Mouse (Mus musculus) activated CD4-positive, CD25-positive, alpha-beta regulatory T cell, adult 4 months (primary cell): ENCODE measurements around the gene Bid. TPM values are rescaled to one million over a fixed set of nuclear protein-coding genes. Genes with fewer than 3 reads are reported as not detected.

Source experiments
- ATAC-seq: one replicate; pipeline ENCODE4 v1.8.0; 2017
- polyA plus RNA-seq, 2 experiments: library from polyadenylated mRNA; unstranded; fragments of 100-300 nt; shearing (Covaris generic); gene quantifications; one replicate each; pipeline ENCODE4 v1.2.1; 2017

The Bid gene
- 10 to 100 TPM; 43.2 to 44.9 TPM for polyA plus RNA-seq

GRCm38 (mm10) chr6:120916074-120916971 lies at the start of gene Bid:
Gene Bid (minus strand): TSS chr6:120916853.
- ATAC-seq: peak; percentile 81

- no peak for ATAC-seq
Observed at GRCm38 (mm10) chr6:120965814-120966213, 49.2 kb upstream of the Bid start.

GRCm38 (mm10) chr6:120964179-120964578 lies 47.5 kb upstream of the Bid start:
- ATAC-seq: no peak

GRCm38 (mm10) chr6:120960338-120961030 lies 43.8 kb upstream of the Bid start:
- ATAC-seq: no peak

- ATAC-seq: no peak
Observed at GRCm38 (mm10) chr6:120957331-120957730, 40.7 kb upstream of the Bid start.

- ATAC-seq: no peak
Observed at GRCm38 (mm10) chr6:120956259-120957161, 39.9 kb upstream of the Bid start.

GRCm38 (mm10) chr6:120955215-120955614 lies 38.6 kb upstream of the Bid start:
- ATAC-seq: peak; percentile 98

GRCm38 (mm10) chr6:120954241-120954640 lies 37.6 kb upstream of the Bid start:
- no peak for ATAC-seq

- no peak for ATAC-seq
Observed at GRCm38 (mm10) chr6:120952475-120952874, 35.8 kb upstream of the Bid start.

- ATAC-seq: no peak
Observed at GRCm38 (mm10) chr6:120951311-120951710, 34.7 kb upstream of the Bid start.

GRCm38 (mm10) chr6:120945510-120945909 lies 28.9 kb upstream of the Bid start:
- no peak for ATAC-seq

GRCm38 (mm10) chr6:120943964-120944363 lies 27.3 kb upstream of the Bid start:
- no peak for ATAC-seq

- ATAC-seq: no peak
Observed at GRCm38 (mm10) chr6:120943551-120943950, 26.9 kb upstream of the Bid start.

- no peak for ATAC-seq
Observed at GRCm38 (mm10) chr6:120943079-120943478, 26.4 kb upstream of the Bid start.

- ATAC-seq: no peak
Observed at GRCm38 (mm10) chr6:120941575-120941974, 24.9 kb upstream of the Bid start.

- ATAC-seq: no peak
Observed at GRCm38 (mm10) chr6:120941084-120941481, 24.4 kb upstream of the Bid start.

GRCm38 (mm10) chr6:120940446-120941083 lies 23.9 kb upstream of the Bid start:
- no peak for ATAC-seq

- ATAC-seq: no peak
Observed at GRCm38 (mm10) chr6:120939783-120940182, 23.1 kb upstream of the Bid start.

GRCm38 (mm10) chr6:120938763-120939450 lies 22.3 kb upstream of the Bid start:
- no peak for ATAC-seq

GRCm38 (mm10) chr6:120937999-120938608 lies 21.5 kb upstream of the Bid start:
- no peak for ATAC-seq

GRCm38 (mm10) chr6:120937104-120937617 lies 20.5 kb upstream of the Bid start:
- ATAC-seq: no peak
